Mouse (Mus musculus) v-Abl transformed pro-B cells (cell line): ENCODE measurements around the gene Ssbp3.

Experiments used
- in situ Hi-C, 2 experiments: fragments of 400-800 bp; cut with MboI; formaldehyde crosslinking; loops; one replicate each; pipeline ENCODE4 v1.15.1; 2025; ENCODE audit not compliant: unreplicated experiment in 2 of 2

Gene Ssbp3

GRCm38 (mm10) chr4:107075456-107075855 lies 165.0 kb downstream of the Ssbp3 start:
- in situ Hi-C loops: no loop called here

GRCm38 (mm10) chr4:107078894-107079293 lies 168.4 kb downstream of the Ssbp3 start:
- in situ Hi-C loops: no loop called here

- in situ Hi-C loops: no loop called here
Observed at GRCm38 (mm10) chr4:107079716-107080115, 169.2 kb downstream of the Ssbp3 start.

- in situ Hi-C loops: no loop called here
Observed at GRCm38 (mm10) chr4:107082185-107082584, 171.7 kb downstream of the Ssbp3 start.

GRCm38 (mm10) chr4:107083126-107083525 lies 172.6 kb downstream of the Ssbp3 start:
- in situ Hi-C loops: no loop called here

- in situ Hi-C loops: no loop called here
Observed at GRCm38 (mm10) chr4:107084343-107084742, 173.8 kb downstream of the Ssbp3 start.

GRCm38 (mm10) chr4:107084858-107085257 lies 174.4 kb downstream of the Ssbp3 start:
- in situ Hi-C loops: no loop called here

GRCm38 (mm10) chr4:107091696-107092095 lies 181.2 kb downstream of the Ssbp3 start:
- in situ Hi-C loops: no loop called here

GRCm38 (mm10) chr4:107094484-107095187 lies 184.1 kb downstream of the Ssbp3 start:
- in situ Hi-C loops: no loop called here

GRCm38 (mm10) chr4:107096043-107096442 lies 185.5 kb downstream of the Ssbp3 start:
- in situ Hi-C loops: no loop called here

- in situ Hi-C loops: no loop called here
Observed at GRCm38 (mm10) chr4:107096841-107097373, 186.4 kb downstream of the Ssbp3 start, which contains the start of gene Cdcp2. TSS of gene Cdcp2 (plus strand) at chr4:107096891.

GRCm38 (mm10) chr4:107097871-107098270 lies 187.4 kb downstream of the Ssbp3 start:
- in situ Hi-C loops: no loop called here

GRCm38 (mm10) chr4:107098375-107098774 lies 187.9 kb downstream of the Ssbp3 start:
- in situ Hi-C loops: no loop called here

- in situ Hi-C loops: no loop called here
Observed at GRCm38 (mm10) chr4:107098791-107099525, 188.5 kb downstream of the Ssbp3 start.
